Mouse (Mus musculus): ENCODE results near the gene Esp22. TPM values are rescaled to one million over a fixed set of nuclear protein-coding genes. Genes with fewer than 3 reads are reported as not detected.

The Esp22 gene
- polyA plus RNA-seq (2012; rRNA removed; ENCODE audit: low replicate concordance), result not detected in 2 replicates

DNA sequence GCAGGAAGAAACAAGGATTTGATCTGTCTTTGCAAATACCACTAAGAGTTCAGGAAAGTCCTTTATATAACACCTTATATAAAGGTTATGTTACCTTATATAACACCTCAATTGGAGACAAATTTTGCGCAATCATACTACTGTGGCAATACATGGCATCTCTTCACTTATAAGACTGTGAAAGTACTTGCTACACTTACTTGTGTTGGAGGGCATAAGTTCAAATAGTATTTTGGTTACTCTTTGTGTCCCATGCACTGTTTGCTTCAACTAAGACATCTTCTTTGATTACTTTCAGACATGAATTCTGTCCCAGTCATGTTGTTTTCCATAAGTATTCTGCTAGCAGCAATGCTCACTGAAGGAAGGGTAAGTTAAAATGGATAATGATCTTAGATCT is at the start of gene Esp22:
Gene Esp22, plus strand, starts transcription at position 301 of the 400 bp plus-strand sequence.

DNA sequence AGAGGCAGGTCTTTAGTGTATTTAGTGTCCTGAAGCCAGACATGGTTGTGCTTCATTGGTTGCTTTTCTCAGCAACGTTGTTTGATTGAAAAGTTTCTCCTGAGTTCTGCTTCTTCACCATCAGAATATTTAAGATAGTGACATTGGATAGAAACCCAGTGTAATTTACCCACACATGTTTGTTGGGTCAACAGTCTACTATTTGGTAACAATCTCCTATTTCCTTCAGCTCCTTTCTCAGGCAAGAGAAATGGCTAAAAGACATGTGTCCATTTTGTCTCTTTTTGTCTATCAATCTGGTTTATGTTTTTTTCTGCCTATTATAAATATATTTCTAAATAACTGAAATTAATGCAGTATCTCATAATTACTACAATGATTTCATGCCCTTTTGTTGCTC is 18.2 kb upstream of the Esp22 start, which contains the start of gene Esp23:
Gene Esp23, minus strand, starts transcription at position 101 of the 400 bp plus-strand sequence.

Other genes starting within 250 kb of the Esp22 start
- not detected in 2 replicates for gene Esp24, start 58.6 kb upstream of the Esp22 start, polyA plus RNA-seq (2012; rRNA removed; ENCODE audit: low replicate concordance)
- gene Gm21903, start 52.0 kb upstream of the Esp22 start, polyA plus RNA-seq (2012; rRNA removed; ENCODE audit: low replicate concordance), result not detected in 2 replicates
- gene Esp23, start 18.3 kb upstream of the Esp22 start, polyA plus RNA-seq (2012; rRNA removed; ENCODE audit: low replicate concordance), result not detected in 2 replicates

Data from duodenum, adult 2 months (tissue).